Mouse (Mus musculus): ENCODE measurements at regions not wholly inside any gene's neighbourhood (a gene's known extent, or its start where the extent isn't known, plus 50 kb on each side); places are given as distances from the start of the nearest gene placed in this dataset.

GRCm38 (mm10) chr16:93098057-93098456, 272.1 kb upstream of the Runx1 start:
- TF ChIP-seq POLR2A (IDR thresholded peaks at IDR 0.05; ENCODE audit: insufficient read depth, low read length): no peak
- TF ChIP-seq CTCF (IDR thresholded peaks at IDR 0.05; ENCODE audit: low read depth, low read length): no peak
- no peak for TF ChIP-seq EP300 (IDR thresholded peaks at IDR 0.05; ENCODE audit: insufficient read depth, low read depth, low read length)
